Mouse (Mus musculus) intestine, embryonic 15.5 days (tissue): Measurements from ENCODE around the gene Add1. TPM values are rescaled to one million over a fixed set of nuclear protein-coding genes. Genes with fewer than 3 reads are reported as not detected.
"Not testable (repeated sequence)": the region's sequence is repeated elsewhere in the genome, so short reads cannot be mapped to it uniquely, and the experiment has no call there.

Experiments used
- ATAC-seq: fragments of 200-750 bp; cut with Nextera tagmentation; 2 replicates; pipeline ENCODE4 v1.8.0; 2017; ENCODE audit warnings: moderate TSS enrichment, moderate library complexity
- H3K27ac ChIP-seq: fragments of 300-500 bp; sonication (generic); 2 replicates; pipeline ENCODE4 v1.5.1; 2015; ENCODE audit warnings: mild to moderate bottlenecking, inconsistent platforms
- H3K27me3 ChIP-seq: fragments of 300-500 bp; sonication (generic); replicated peaks from 2 replicates; pipeline ENCODE4 v1.6.1; 2015; ENCODE audit warnings: inconsistent platforms
- H3K36me3 ChIP-seq: fragments of 300-500 bp; sonication (generic); 2 replicates; pipeline ENCODE4 v1.6.1; 2015; ENCODE audit warnings: inconsistent platforms
- H3K4me1 ChIP-seq: fragments of 300-500 bp; sonication (generic); replicated peaks from 2 replicates; pipeline ENCODE4 v1.6.1; 2015; ENCODE audit warnings: inconsistent platforms
- H3K4me2 ChIP-seq: fragments of 300-500 bp; sonication (generic); replicated peaks from 2 replicates; pipeline ENCODE4 v1.6.1; 2015; ENCODE audit warnings: mild to moderate bottlenecking, inconsistent platforms
- H3K4me3 ChIP-seq: fragments of 300-500 bp; sonication (generic); replicated peaks from 2 replicates; pipeline ENCODE4 v1.5.1; 2015; ENCODE audit warnings: inconsistent platforms
- H3K9ac ChIP-seq: fragments of 300-500 bp; sonication (generic); 2 replicates; pipeline ENCODE4 v1.6.1; 2015; ENCODE audit warnings: inconsistent platforms
- H3K9me3 ChIP-seq: fragments of 300-500 bp; sonication (generic); 2 replicates; pipeline ENCODE4 v1.6.1; 2016; ENCODE audit warnings: inconsistent platforms
- WGBS: fragments of 180-500 bp; shearing (Covaris S2); methylation state at CpG from one replicate; pipeline ENCODE4 v1.1.7; 2015; 5-methylcytosine and 5-hydroxymethylcytosine counted together
- polyA plus RNA-seq: library from polyadenylated mRNA; unstranded; fragments of >200 nt; fragmentation: Nextera tagmentation; extraction: Ambion mirVana; gene quantifications from 2 replicates; pipeline ENCODE4 v1.2.1, GENCODE M21; 2015

Gene Add1
- polyA plus RNA-seq, 1 experiment from 2014 or later, result 149 TPM

DNA sequence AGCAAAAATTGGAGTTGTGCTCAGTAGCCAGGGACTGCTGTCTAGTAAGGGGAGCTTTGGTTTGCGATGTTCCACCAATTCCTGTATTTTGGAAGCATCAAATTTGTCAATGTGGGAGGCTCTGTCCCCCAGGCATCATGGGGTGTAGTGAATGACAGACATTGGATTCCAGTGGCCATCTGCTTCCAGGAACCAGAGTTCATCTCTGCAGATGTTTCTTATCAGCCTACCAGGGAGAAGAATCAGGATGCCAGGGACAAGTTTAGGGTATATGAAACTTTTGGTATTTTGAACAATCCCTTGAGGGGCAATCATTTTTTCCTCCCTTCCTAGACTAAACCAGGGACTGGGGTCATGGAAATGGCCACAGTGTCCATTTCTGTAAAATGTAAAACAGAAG is 9.6 kb upstream of the Add1 start:
- no peak overlapping the region for H3K4me3 ChIP-seq
- no peak overlapping the region for H3K9ac ChIP-seq
- no peaks in the 10 kb centered on the region for H3K9me3 ChIP-seq
- WGBS, result 96% methylated on average over 1 of the region's 1 CpGs
- no peaks in the 10 kb centered on the region for H3K4me1 ChIP-seq
- no peak overlapping the region for H3K4me2 ChIP-seq
- H3K36me3 ChIP-seq, result peaks cover 22% of the 10 kb centered on the region; the same call in 1 of the 2 replicates
- no peak overlapping the region for H3K27ac ChIP-seq
- no peaks in the 10 kb centered on the region for H3K27me3 ChIP-seq
- ATAC-seq, result no peak

- Histone ChIP-seq H3K27me3 (no peaks in the 10 kb centered on the region), H3K9ac (no peak overlapping the region), H3K36me3 (peaks cover 19% of the 10 kb centered on the region; the same call in 1 of the 2 replicates), H3K4me1 (no peaks in the 10 kb centered on the region), H3K4me3 (no peak overlapping the region), H3K27ac (no peak overlapping the region), H3K4me2 (no peak overlapping the region), H3K9me3 (no peaks in the 10 kb centered on the region)
- 83% methylated on average over 4 of the region's 4 CpGs for WGBS
- no peak for ATAC-seq
Observed at GRCm38 (mm10) chr5:34564291-34564690, 9.2 kb upstream of the Add1 start.

GRCm38 (mm10) chr5:34565545-34566283 is 7.8 kb upstream of the Add1 start:
- peak overlapping the region; percentile 51 for H3K27ac ChIP-seq
- WGBS, result 49% methylated on average over 7 of the region's 7 CpGs
- no peak overlapping the region for H3K4me2 ChIP-seq
- ATAC-seq, result peak; percentile 59; the same call in 1 of the 2 replicates
- H3K9me3 ChIP-seq, result no peaks in the 10 kb centered on the region
- H3K4me1 ChIP-seq, result no peaks in the 10 kb centered on the region
- no peak overlapping the region for H3K9ac ChIP-seq
- no peak overlapping the region for H3K4me3 ChIP-seq
- H3K36me3 ChIP-seq, result peaks cover 8% of the 10 kb centered on the region; the same call in 1 of the 2 replicates
- no peaks in the 10 kb centered on the region for H3K27me3 ChIP-seq

- H3K27ac ChIP-seq, result no peak overlapping the region
- no peak for ATAC-seq
- H3K9ac ChIP-seq, result no peak overlapping the region
- no peak overlapping the region for H3K4me3 ChIP-seq
- H3K36me3 ChIP-seq, result no peaks in the 10 kb centered on the region
- H3K27me3 ChIP-seq, result no peaks in the 10 kb centered on the region
- H3K4me2 ChIP-seq, result no peak overlapping the region
- peaks cover 6% of the 10 kb centered on the region for H3K4me1 ChIP-seq
- no peaks in the 10 kb centered on the region for H3K9me3 ChIP-seq
- 82% methylated on average over 3 of the region's 3 CpGs for WGBS
Observed at GRCm38 (mm10) chr5:34571551-34571950, 1.9 kb upstream of the Add1 start.

- Histone ChIP-seq H3K9ac (peak overlapping the region; percentile 66), H3K27ac (peak overlapping the region; percentile 90; the same call in 1 of the 2 replicates), H3K4me2 (peak overlapping the region; percentile 63)
- not testable (repeated sequence) for H3K4me1 ChIP-seq, ATAC-seq, H3K4me3 ChIP-seq, H3K9me3 ChIP-seq, H3K36me3 ChIP-seq, H3K27me3 ChIP-seq
- 53% methylated on average over 4 of the region's 4 CpGs for WGBS
Observed at GRCm38 (mm10) chr5:34572568-34572967, 896 bp upstream of the Add1 start.

GRCm38 (mm10) chr5:34574721-34575120 is 1.3 kb downstream of the Add1 start:
- Histone ChIP-seq H3K27me3 (no peaks in the 10 kb centered on the region), H3K27ac (peak overlapping the region; percentile 91), H3K4me1 (peaks cover 6% of the 10 kb centered on the region), H3K9ac (peak overlapping the region; percentile 95), H3K36me3 (no peaks in the 10 kb centered on the region), H3K9me3 (no peaks in the 10 kb centered on the region), H3K4me3 (peak overlapping the region; percentile 88), H3K4me2 (peak overlapping the region; percentile 57)
- WGBS, result 25% methylated on average over 10 of the region's 10 CpGs
- no peak for ATAC-seq

- Histone ChIP-seq H3K27ac (no peak overlapping the region), H3K4me2 (no peak overlapping the region), H3K4me1 (peaks cover 6% of the 10 kb centered on the region), H3K36me3 (no peaks in the 10 kb centered on the region), H3K4me3 (no peak overlapping the region), H3K9me3 (no peaks in the 10 kb centered on the region), H3K27me3 (no peaks in the 10 kb centered on the region), H3K9ac (no peak overlapping the region)
- 90% methylated on average over 1 of the region's 1 CpGs for WGBS
- no peak for ATAC-seq
Observed at GRCm38 (mm10) chr5:34576286-34576685, 2.8 kb downstream of the Add1 start.

DNA sequence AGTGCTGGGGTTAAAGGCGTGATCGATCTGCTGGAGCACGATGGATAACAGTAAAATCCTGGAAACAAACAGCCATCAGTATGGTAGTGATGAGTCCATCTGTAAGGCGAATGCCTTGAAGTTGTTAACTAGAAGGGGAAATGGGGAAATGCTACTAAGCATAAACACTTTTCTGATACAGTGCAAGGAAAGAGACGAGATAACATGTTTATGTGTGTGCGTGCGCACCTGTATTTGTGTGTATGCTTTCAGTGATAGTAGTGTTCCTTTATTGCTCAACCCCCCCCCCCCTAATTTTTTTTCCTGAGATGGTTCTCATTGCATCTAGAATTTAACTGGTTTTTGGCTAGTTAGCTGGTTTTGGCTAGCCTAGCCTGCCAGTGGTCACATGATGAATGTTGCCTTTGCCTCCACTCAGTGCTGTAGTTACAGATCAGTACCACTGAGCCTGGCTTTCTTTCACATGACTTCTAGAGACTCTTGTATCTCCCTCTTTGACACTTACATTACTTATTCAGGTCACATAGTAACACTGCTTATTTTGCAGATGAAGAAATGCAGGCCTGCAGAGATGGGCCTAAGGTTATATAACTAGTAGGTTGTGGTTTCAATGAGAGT is 4.7 kb downstream of the Add1 start:
- 93% methylated on average over 7 of the region's 7 CpGs for WGBS
- H3K36me3 ChIP-seq, result no peaks in the 10 kb centered on the region
- H3K9me3 ChIP-seq, result no peaks in the 10 kb centered on the region
- H3K4me3 ChIP-seq, result no peak overlapping the region
- no peak overlapping the region for H3K27ac ChIP-seq
- peaks cover 11% of the 10 kb centered on the region for H3K4me1 ChIP-seq
- H3K9ac ChIP-seq, result no peak overlapping the region
- no peaks in the 10 kb centered on the region for H3K27me3 ChIP-seq
- H3K4me2 ChIP-seq, result no peak overlapping the region
- ATAC-seq, result no peak

DNA sequence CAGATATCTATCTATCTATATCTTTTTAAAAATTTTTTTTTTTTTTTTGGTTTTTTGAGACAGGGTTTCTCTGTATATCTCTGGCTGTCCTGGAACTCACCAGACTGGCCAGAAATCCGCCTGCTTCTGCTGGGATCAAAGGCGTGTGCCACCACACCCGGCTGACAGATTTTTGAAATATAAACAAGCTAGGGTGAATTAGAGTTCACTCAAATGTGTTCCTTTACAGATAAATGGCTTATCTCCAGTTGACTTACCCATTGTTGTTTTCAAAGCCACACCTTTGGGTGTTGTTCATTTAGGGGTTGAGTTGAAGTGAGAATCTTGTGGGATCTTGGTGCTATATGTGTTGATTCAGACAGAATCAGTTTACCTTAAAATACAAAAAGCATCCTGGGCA is 5.9 kb downstream of the Add1 start:
- WGBS, result 56% methylated on average over 3 of the region's 3 CpGs
- H3K36me3 ChIP-seq, result no peaks in the 10 kb centered on the region
- H3K27ac ChIP-seq, result no peak overlapping the region
- no peak overlapping the region for H3K4me3 ChIP-seq
- H3K4me2 ChIP-seq, result no peak overlapping the region
- H3K9ac ChIP-seq, result no peak overlapping the region
- no peaks in the 10 kb centered on the region for H3K27me3 ChIP-seq
- H3K9me3 ChIP-seq, result no peaks in the 10 kb centered on the region
- no peak for ATAC-seq
- peaks cover 11% of the 10 kb centered on the region for H3K4me1 ChIP-seq

- H3K27ac ChIP-seq, result peak overlapping the region; percentile 79
- not testable (repeated sequence) for H3K4me1 ChIP-seq, H3K27me3 ChIP-seq, H3K36me3 ChIP-seq, H3K4me3 ChIP-seq, H3K9ac ChIP-seq, H3K9me3 ChIP-seq
- whole genome bisulfite sequencing, result 11% methylated on average over 10 of the region's 10 CpGs
- peak overlapping the region; percentile 18; the same call in 1 of the 2 replicates for H3K4me2 ChIP-seq
- ATAC-seq, result peak; percentile 91
Observed at GRCm38 (mm10) chr5:34581671-34582313, 8.3 kb downstream of the Add1 start.

GRCm38 (mm10) chr5:34582314-34582675 is 8.8 kb downstream of the Add1 start:
- Histone ChIP-seq H3K4me1 (peaks cover 5% of the 10 kb centered on the region; the same call in 1 of the 2 replicates), H3K9me3 (no peaks in the 10 kb centered on the region), H3K27ac (peak overlapping the region; percentile 79), H3K4me3 (no peak overlapping the region), H3K9ac (no peak overlapping the region), H3K4me2 (peak overlapping the region; percentile 18; the same call in 1 of the 2 replicates), H3K27me3 (no peaks in the 10 kb centered on the region), H3K36me3 (no peaks in the 10 kb centered on the region)
- ATAC-seq, result peak; percentile 47
- WGBS, result 63% methylated on average over 5 of the region's 5 CpGs

- Histone ChIP-seq H3K27me3 (no peaks in the 10 kb centered on the region), H3K27ac (no peak overlapping the region), H3K36me3 (no peaks in the 10 kb centered on the region), H3K4me3 (no peak overlapping the region), H3K4me2 (no peak overlapping the region), H3K9ac (no peak overlapping the region), H3K4me1 (peaks cover 8% of the 10 kb centered on the region; the same call in 1 of the 2 replicates), H3K9me3 (no peaks in the 10 kb centered on the region)
- 82% methylated on average over 5 of the region's 5 CpGs for WGBS
- no peak for ATAC-seq
Observed at GRCm38 (mm10) chr5:34585216-34585615, 11.8 kb downstream of the Add1 start.
